Mouse (Mus musculus): ENCODE measurements around the gene Pitpnc1.

Pitpnc1 gene

GRCm38 (mm10) chr11:107375816-107376215 lies 94.7 kb downstream of the Pitpnc1 start:
- no peak for DNase-seq (ENCODE audit: low spot score in 2 of 2)

- DNase-seq (ENCODE audit: low spot score in 2 of 2): no peak
Observed at GRCm38 (mm10) chr11:107373569-107373968, 96.9 kb downstream of the Pitpnc1 start.

GRCm38 (mm10) chr11:107373154-107373553 lies 97.3 kb downstream of the Pitpnc1 start:
- no peak for DNase-seq (ENCODE audit: low spot score in 2 of 2)

GRCm38 (mm10) chr11:107372688-107373087 lies 97.8 kb downstream of the Pitpnc1 start:
- DNase-seq (ENCODE audit: low spot score in 2 of 2): no peak

GRCm38 (mm10) chr11:107370476-107370875 lies 100.0 kb downstream of the Pitpnc1 start:
- no peak for DNase-seq (ENCODE audit: low spot score in 2 of 2)

GRCm38 (mm10) chr11:107369661-107370060 lies 100.8 kb downstream of the Pitpnc1 start:
- no peak for DNase-seq (ENCODE audit: low spot score in 2 of 2)

GRCm38 (mm10) chr11:107365938-107366712 lies 104.4 kb downstream of the Pitpnc1 start:
- DNase-seq (ENCODE audit: low spot score in 2 of 2): no peak

GRCm38 (mm10) chr11:107358695-107359094 lies 111.8 kb downstream of the Pitpnc1 start:
- no peak for DNase-seq (ENCODE audit: low spot score in 2 of 2)

- no peak for DNase-seq (ENCODE audit: low spot score in 2 of 2)
Observed at GRCm38 (mm10) chr11:107356224-107356623, 114.3 kb downstream of the Pitpnc1 start.

- DNase-seq (ENCODE audit: low spot score in 2 of 2): no peak
Observed at GRCm38 (mm10) chr11:107355526-107355925, 115.0 kb downstream of the Pitpnc1 start.

- DNase-seq (ENCODE audit: low spot score in 2 of 2): no peak
Observed at GRCm38 (mm10) chr11:107354499-107355143, 115.9 kb downstream of the Pitpnc1 start.

- DNase-seq (ENCODE audit: low spot score in 2 of 2): no peak
Observed at GRCm38 (mm10) chr11:107352596-107352995, 117.9 kb downstream of the Pitpnc1 start.

- DNase-seq (ENCODE audit: low spot score in 2 of 2): no peak
Observed at GRCm38 (mm10) chr11:107349756-107350155, 120.7 kb downstream of the Pitpnc1 start.

- no peak for DNase-seq (ENCODE audit: low spot score in 2 of 2)
Observed at GRCm38 (mm10) chr11:107343031-107343430, 127.5 kb downstream of the Pitpnc1 start.

GRCm38 (mm10) chr11:107342432-107342831 lies 128.1 kb downstream of the Pitpnc1 start:
- DNase-seq (ENCODE audit: low spot score in 2 of 2): no peak

GRCm38 (mm10) chr11:107341293-107341692 lies 129.2 kb downstream of the Pitpnc1 start:
- no peak for DNase-seq (ENCODE audit: low spot score in 2 of 2)

GRCm38 (mm10) chr11:107340793-107341192 lies 129.7 kb downstream of the Pitpnc1 start:
- DNase-seq (ENCODE audit: low spot score in 2 of 2): no peak

- DNase-seq (ENCODE audit: low spot score in 2 of 2): no peak
Observed at GRCm38 (mm10) chr11:107339224-107339805, 131.2 kb downstream of the Pitpnc1 start.

- no peak for DNase-seq (ENCODE audit: low spot score in 2 of 2)
Observed at GRCm38 (mm10) chr11:107337391-107338148, 132.9 kb downstream of the Pitpnc1 start.

- no peak for DNase-seq (ENCODE audit: low spot score in 2 of 2)
Observed at GRCm38 (mm10) chr11:107335756-107336155, 134.7 kb downstream of the Pitpnc1 start.

- no peak for DNase-seq (ENCODE audit: low spot score in 2 of 2)
Observed at GRCm38 (mm10) chr11:107334849-107335484, 135.5 kb downstream of the Pitpnc1 start.

- peak in 1 of 2 experiments; percentile 13 for DNase-seq (ENCODE audit: low spot score in 2 of 2)
Observed at GRCm38 (mm10) chr11:107332905-107333304, 137.6 kb downstream of the Pitpnc1 start.

Measured in natural killer cell, adult 2 months (primary cell).